ENCODE assay signal across 15 mouse cellular contexts in genomic region chr4:89457861-89458260, GRCm38 (mm10).
"Had no signal": no experiment of that assay in that cellular context is flagged by ENCODE, and none has a peak within 500 bp of the region (broad histone marks: within the 10 kb centered on the region; RNA-seq: fewer than 3 reads in every experiment).

No protein-coding gene starts in this region.

- DNase-seq: kidney, adult 18-20 months; kidney, adult 9 months; layer of hippocampus, adult 9-11 months; retina, postnatal 1 day; thymus, adult 18-20 months; thymus, postnatal 36 days had no signal

- ATAC-seq: midbrain, embryonic 15.5 days had no signal

- H3K4me1 ChIP-seq: liver, embryonic 15.5 days; lung, embryonic 15.5 days; midbrain, embryonic 12.5 days; midbrain, embryonic 15.5 days; neural tube, embryonic 12.5 days; neural tube, embryonic 15.5 days had no signal

- H3K4me3 ChIP-seq: layer of hippocampus, adult 2 months; liver, embryonic 15.5 days; lung, embryonic 15.5 days; midbrain, embryonic 12.5 days; midbrain, embryonic 15.5 days; neural tube, embryonic 12.5 days; neural tube, embryonic 15.5 days had no signal

- H3K27me3 ChIP-seq: liver, embryonic 15.5 days; lung, embryonic 15.5 days; midbrain, embryonic 12.5 days; midbrain, embryonic 15.5 days; neural tube, embryonic 12.5 days; neural tube, embryonic 15.5 days had no signal

- H3K36me3 ChIP-seq: liver, embryonic 15.5 days; lung, embryonic 15.5 days; midbrain, embryonic 12.5 days; midbrain, embryonic 15.5 days; neural tube, embryonic 12.5 days; neural tube, embryonic 15.5 days had no signal

- H3K27ac ChIP-seq: kidney, postnatal 0 days; layer of hippocampus, adult 2 months; liver, embryonic 15.5 days; lung, embryonic 15.5 days; midbrain, embryonic 12.5 days; midbrain, embryonic 15.5 days; neural tube, embryonic 12.5 days; neural tube, embryonic 15.5 days had no signal

- H3K9ac ChIP-seq: liver, embryonic 15.5 days; lung, embryonic 15.5 days; midbrain, embryonic 12.5 days; midbrain, embryonic 15.5 days; neural tube, embryonic 12.5 days; neural tube, embryonic 15.5 days had no signal

- H3K4me2 ChIP-seq: liver, embryonic 11.5 days; liver, embryonic 15.5 days; lung, embryonic 15.5 days; midbrain, embryonic 12.5 days; midbrain, embryonic 15.5 days; neural tube, embryonic 12.5 days; neural tube, embryonic 15.5 days had no signal

- H3K9me3 ChIP-seq: liver, embryonic 15.5 days; lung, embryonic 15.5 days; midbrain, embryonic 12.5 days; midbrain, embryonic 15.5 days; neural tube, embryonic 12.5 days; neural tube, embryonic 15.5 days had no signal
